Mouse (Mus musculus): ENCODE data around the gene Icam4. TPM values are rescaled to one million over a fixed set of nuclear protein-coding genes. Genes with fewer than 3 reads are reported as not detected.
A peak's percentile ranks its signal among the peaks of the same experiment; 100 is the strongest.

Gene Icam4
- polyA plus RNA-seq, 1 experiment from 2014 or later: 0.91 TPM

- H3K9me3 ChIP-seq (ENCODE audit: low read length): no peaks in the 10 kb centered on the region
- ATAC-seq (ENCODE audit: low FRiP score, low TSS enrichment): peak; percentile 39
- no peak overlapping the region for H3K27ac ChIP-seq (ENCODE audit: low read length)
- H3K9ac ChIP-seq (replicated peaks; ENCODE audit: low read length): peak overlapping the region; percentile 51
- peaks cover 47% of the 10 kb centered on the region for H3K27me3 ChIP-seq (ENCODE audit: insufficient read depth, low read length)
- WGBS: under 1% methylated on average over 36 of the region's 36 CpGs
- H3K36me3 ChIP-seq (ENCODE audit: insufficient read depth, low read length): no peaks in the 10 kb centered on the region
- peak overlapping the region; percentile 57 for H3K4me3 ChIP-seq (ENCODE audit: low read length)
- H3K4me1 ChIP-seq (ENCODE audit: insufficient read depth, low read length): peaks cover 51% of the 10 kb centered on the region
- peak overlapping the region; percentile 90 for H3K4me2 ChIP-seq (replicated peaks; ENCODE audit: low read depth, low read length)
Measured at GRCm38 (mm10) chr9:21031251-21031895, 2.2 kb downstream of the Icam4 start.

DNA sequence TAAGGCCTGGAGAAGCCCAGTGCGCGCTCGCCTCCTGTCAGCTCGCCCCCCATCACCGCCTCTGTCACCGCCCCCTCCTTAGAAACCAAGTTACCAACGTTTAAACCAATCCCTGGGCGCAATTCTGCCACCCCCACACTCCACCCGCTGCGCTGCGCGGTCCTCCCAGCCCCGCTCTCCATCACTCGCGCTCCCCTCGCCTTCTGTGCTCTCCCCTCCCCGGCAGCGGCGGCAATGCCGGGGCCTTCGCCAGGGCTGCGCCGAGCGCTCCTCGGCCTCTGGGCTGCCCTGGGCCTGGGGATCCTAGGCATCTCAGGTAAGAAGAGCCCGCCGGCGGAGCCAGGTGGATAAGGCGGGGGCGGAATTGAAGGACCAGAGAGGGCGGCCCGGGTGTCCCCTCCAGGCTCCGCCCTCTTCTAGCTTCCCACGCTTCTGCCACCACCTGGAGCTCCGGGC, 2.8 kb downstream of the Icam4 start, which contains the start of gene Icam5:
Icam5 (plus strand) TSS at position 178 of the 456 bp plus-strand sequence.
- peak within 1 kb of the TSS; percentile 54 for H3K9ac ChIP-seq (replicated peaks; ENCODE audit: low read length)
- H3K36me3 ChIP-seq (ENCODE audit: insufficient read depth, low read length): no peaks in the 10 kb centered on the region
- H3K4me3 ChIP-seq (ENCODE audit: low read length): peak within 1 kb of the TSS; percentile 60
- no peak within 1 kb of the TSS for H3K27ac ChIP-seq (ENCODE audit: low read length)
- peak within 1 kb of the TSS; percentile 90 for H3K4me2 ChIP-seq (replicated peaks; ENCODE audit: low read depth, low read length)
- peaks cover 56% of the 10 kb centered on the region for H3K4me1 ChIP-seq (ENCODE audit: insufficient read depth, low read length)
- ATAC-seq (ENCODE audit: low FRiP score, low TSS enrichment): no peak; the same call in 1 of the 2 replicates
- peaks cover 52% of the 10 kb centered on the region for H3K27me3 ChIP-seq (ENCODE audit: insufficient read depth, low read length)
- WGBS: 1% methylated on average over 35 of the region's 35 CpGs
- H3K9me3 ChIP-seq (ENCODE audit: low read length): no peaks in the 10 kb centered on the region

- Histone ChIP-seq H3K27me3 (ENCODE audit: insufficient read depth, low read length) (peaks cover 58% of the 10 kb centered on the region), H3K36me3 (ENCODE audit: insufficient read depth, low read length) (no peaks in the 10 kb centered on the region), H3K4me1 (ENCODE audit: insufficient read depth, low read length) (peaks cover 62% of the 10 kb centered on the region), H3K4me3 (ENCODE audit: low read length) (peak overlapping the region; percentile 60), H3K9me3 (ENCODE audit: low read length) (no peaks in the 10 kb centered on the region), H3K9ac (replicated peaks; ENCODE audit: low read length) (0 out of 2 replicates have a peak overlapping the region, but pooled peaks have one; percentile 48), H3K4me2 (replicated peaks; ENCODE audit: low read depth, low read length) (peak overlapping the region; percentile 90), H3K27ac (ENCODE audit: low read length) (no peak overlapping the region)
- WGBS: 4% methylated on average over 7 of the region's 7 CpGs
- ATAC-seq (ENCODE audit: low FRiP score, low TSS enrichment): no peak
Measured at GRCm38 (mm10) chr9:21032491-21032890, 3.3 kb downstream of the Icam4 start.

DNA sequence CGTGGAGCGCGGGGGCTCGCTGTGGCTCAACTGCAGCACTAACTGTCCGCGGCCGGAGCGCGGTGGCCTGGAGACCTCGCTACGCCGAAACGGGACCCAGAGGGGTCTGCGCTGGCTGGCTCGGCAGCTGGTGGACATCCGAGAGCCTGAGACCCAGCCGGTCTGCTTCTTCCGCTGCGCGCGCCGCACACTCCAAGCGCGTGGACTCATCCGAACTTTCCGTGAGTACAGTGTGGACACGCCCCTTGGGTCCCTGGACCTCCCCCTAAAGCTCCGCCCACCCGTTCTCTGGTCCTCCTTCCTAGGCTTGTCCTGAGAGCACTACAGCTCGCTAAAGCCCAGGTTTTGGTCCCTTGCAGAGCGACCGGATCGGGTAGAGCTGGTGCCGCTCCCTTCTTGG, 4.0 kb downstream of the Icam4 start:
- ATAC-seq (ENCODE audit: low FRiP score, low TSS enrichment): peak; percentile 74
- Histone ChIP-seq H3K4me2 (replicated peaks; ENCODE audit: low read depth, low read length) (peak overlapping the region; percentile 90), H3K9ac (replicated peaks; ENCODE audit: low read length) (peak overlapping the region; percentile 54), H3K27ac (ENCODE audit: low read length) (no peak overlapping the region), H3K4me3 (ENCODE audit: low read length) (peak overlapping the region; percentile 60), H3K4me1 (ENCODE audit: insufficient read depth, low read length) (peaks cover 67% of the 10 kb centered on the region), H3K27me3 (ENCODE audit: insufficient read depth, low read length) (peaks cover 64% of the 10 kb centered on the region), H3K9me3 (ENCODE audit: low read length) (no peaks in the 10 kb centered on the region), H3K36me3 (ENCODE audit: insufficient read depth, low read length) (no peaks in the 10 kb centered on the region)
- WGBS: under 1% methylated on average over 34 of the region's 34 CpGs

- Histone ChIP-seq H3K27me3 (ENCODE audit: insufficient read depth, low read length) (peaks cover 76% of the 10 kb centered on the region), H3K4me1 (ENCODE audit: insufficient read depth, low read length) (peaks cover 65% of the 10 kb centered on the region), H3K9me3 (ENCODE audit: low read length) (no peaks in the 10 kb centered on the region), H3K27ac (ENCODE audit: low read length) (no peak overlapping the region), H3K4me3 (ENCODE audit: low read length) (0 out of 2 replicates have a peak overlapping the region, but pooled peaks have one; percentile 4), H3K9ac (replicated peaks; ENCODE audit: low read length) (no peak overlapping the region), H3K36me3 (ENCODE audit: insufficient read depth, low read length) (no peaks in the 10 kb centered on the region), H3K4me2 (replicated peaks; ENCODE audit: low read depth, low read length) (no peak overlapping the region)
- no peak for ATAC-seq (ENCODE audit: low FRiP score, low TSS enrichment)
- WGBS: 6% methylated on average over 17 of the region's 17 CpGs
Measured at GRCm38 (mm10) chr9:21034481-21035085, 5.4 kb downstream of the Icam4 start.

DNA sequence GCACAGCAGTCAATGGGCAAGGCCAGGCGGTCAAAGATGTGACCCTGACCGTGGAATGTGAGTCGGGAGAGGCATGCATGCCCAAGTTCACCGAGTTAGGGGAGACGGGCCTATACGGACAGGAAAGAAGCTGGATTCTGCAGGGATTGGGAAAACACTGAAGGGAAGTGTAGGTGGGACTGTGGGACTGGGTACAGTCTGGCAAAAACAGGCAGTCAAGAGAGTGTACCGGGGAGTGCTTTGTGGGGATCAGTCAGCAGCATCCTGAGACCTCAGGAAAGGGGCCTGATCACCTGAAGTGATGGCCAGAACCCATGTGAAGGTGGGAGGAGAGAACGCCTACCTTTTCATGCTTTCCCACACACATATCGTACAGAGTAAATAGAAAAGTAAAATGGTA, 6.4 kb downstream of the Icam4 start:
- Histone ChIP-seq H3K4me1 (ENCODE audit: insufficient read depth, low read length) (peaks cover 55% of the 10 kb centered on the region), H3K36me3 (ENCODE audit: insufficient read depth, low read length) (no peaks in the 10 kb centered on the region), H3K9me3 (ENCODE audit: low read length) (no peaks in the 10 kb centered on the region), H3K27ac (ENCODE audit: low read length) (no peak overlapping the region), H3K9ac (replicated peaks; ENCODE audit: low read length) (no peak overlapping the region), H3K4me2 (replicated peaks; ENCODE audit: low read depth, low read length) (no peak overlapping the region), H3K27me3 (ENCODE audit: insufficient read depth, low read length) (peaks cover 77% of the 10 kb centered on the region), H3K4me3 (ENCODE audit: low read length) (no peak overlapping the region)
- ATAC-seq (ENCODE audit: low FRiP score, low TSS enrichment): no peak
- 27% methylated on average over 9 of the region's 9 CpGs for WGBS

DNA sequence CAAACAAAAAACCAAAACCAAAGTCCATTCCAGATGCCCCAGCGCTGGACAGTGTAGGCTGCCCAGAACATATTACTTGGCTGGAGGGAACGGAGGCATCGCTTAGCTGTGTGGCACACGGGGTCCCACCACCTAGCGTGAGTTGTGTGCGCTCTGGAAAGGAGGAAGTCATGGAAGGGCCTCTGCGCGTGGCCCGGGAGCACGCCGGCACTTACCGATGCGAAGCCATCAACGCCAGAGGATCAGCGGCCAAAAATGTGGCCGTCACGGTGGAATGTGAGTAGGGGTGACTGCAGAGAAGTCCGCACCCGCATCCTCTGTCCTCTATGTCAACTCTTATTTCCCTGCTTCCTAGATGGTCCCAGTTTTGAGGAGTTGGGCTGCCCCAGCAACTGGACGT, 7.0 kb downstream of the Icam4 start:
- Histone ChIP-seq H3K36me3 (ENCODE audit: insufficient read depth, low read length) (no peaks in the 10 kb centered on the region), H3K9ac (replicated peaks; ENCODE audit: low read length) (no peak overlapping the region), H3K4me2 (replicated peaks; ENCODE audit: low read depth, low read length) (peak overlapping the region; percentile 56; the same call in 1 of the 2 replicates), H3K4me1 (ENCODE audit: insufficient read depth, low read length) (peaks cover 57% of the 10 kb centered on the region), H3K4me3 (ENCODE audit: low read length) (peak overlapping the region; percentile 14; the same call in 1 of the 2 replicates), H3K27me3 (ENCODE audit: insufficient read depth, low read length) (peaks cover 77% of the 10 kb centered on the region), H3K27ac (ENCODE audit: low read length) (no peak overlapping the region), H3K9me3 (ENCODE audit: low read length) (no peaks in the 10 kb centered on the region)
- no peak for ATAC-seq (ENCODE audit: low FRiP score, low TSS enrichment)
- 9% methylated on average over 20 of the region's 20 CpGs for WGBS

GRCm38 (mm10) chr9:21036666-21037065, 7.5 kb downstream of the Icam4 start:
- Histone ChIP-seq H3K4me1 (ENCODE audit: insufficient read depth, low read length) (peaks cover 53% of the 10 kb centered on the region), H3K9ac (replicated peaks; ENCODE audit: low read length) (no peak overlapping the region), H3K9me3 (ENCODE audit: low read length) (no peaks in the 10 kb centered on the region), H3K4me3 (ENCODE audit: low read length) (peak overlapping the region; percentile 14), H3K4me2 (replicated peaks; ENCODE audit: low read depth, low read length) (peak overlapping the region; percentile 56), H3K36me3 (ENCODE audit: insufficient read depth, low read length) (no peaks in the 10 kb centered on the region), H3K27ac (ENCODE audit: low read length) (no peak overlapping the region), H3K27me3 (ENCODE audit: insufficient read depth, low read length) (peaks cover 77% of the 10 kb centered on the region)
- no peak for ATAC-seq (ENCODE audit: low FRiP score, low TSS enrichment)
- 1% methylated on average over 22 of the region's 22 CpGs for WGBS

GRCm38 (mm10) chr9:21037481-21037891, 8.3 kb downstream of the Icam4 start:
- H3K4me2 ChIP-seq (replicated peaks; ENCODE audit: low read depth, low read length): peak overlapping the region; percentile 56
- H3K36me3 ChIP-seq (ENCODE audit: insufficient read depth, low read length): no peaks in the 10 kb centered on the region
- ATAC-seq (ENCODE audit: low FRiP score, low TSS enrichment): 0 out of 2 replicates have a peak, but pooled peaks have one; percentile 10
- 1% methylated on average over 31 of the region's 31 CpGs for WGBS
- H3K27ac ChIP-seq (ENCODE audit: low read length): no peak overlapping the region
- H3K4me3 ChIP-seq (ENCODE audit: low read length): peak overlapping the region; percentile 39
- peak overlapping the region; percentile 28; the same call in 1 of the 2 replicates for H3K9ac ChIP-seq (replicated peaks; ENCODE audit: low read length)
- H3K4me1 ChIP-seq (ENCODE audit: insufficient read depth, low read length): peaks cover 44% of the 10 kb centered on the region
- no peaks in the 10 kb centered on the region for H3K9me3 ChIP-seq (ENCODE audit: low read length)
- peaks cover 68% of the 10 kb centered on the region for H3K27me3 ChIP-seq (ENCODE audit: insufficient read depth, low read length)

DNA sequence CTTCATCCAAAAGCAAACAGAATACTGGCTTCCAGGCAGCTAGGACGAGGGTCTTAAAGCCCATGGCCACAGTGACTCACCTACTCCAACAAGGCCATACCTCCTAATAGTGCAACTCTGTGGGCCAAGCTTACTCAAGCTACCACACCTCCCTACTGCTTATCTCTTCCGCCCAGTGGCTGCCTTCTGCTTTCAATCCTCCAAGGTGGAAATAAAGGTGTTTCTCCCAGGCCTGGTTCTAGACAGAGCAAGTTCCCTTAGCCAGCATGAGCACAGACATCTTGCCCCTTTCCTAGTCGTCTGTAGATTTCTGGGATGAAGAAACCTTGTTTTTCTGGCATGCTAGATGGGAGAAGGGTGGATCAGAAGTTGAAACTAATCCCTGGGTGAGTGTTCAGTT, 10.6 kb downstream of the Icam4 start:
- Histone ChIP-seq H3K4me2 (replicated peaks; ENCODE audit: low read depth, low read length) (no peak overlapping the region), H3K27ac (ENCODE audit: low read length) (no peak overlapping the region), H3K4me3 (ENCODE audit: low read length) (no peak overlapping the region), H3K9me3 (ENCODE audit: low read length) (no peaks in the 10 kb centered on the region), H3K36me3 (ENCODE audit: insufficient read depth, low read length) (no peaks in the 10 kb centered on the region), H3K9ac (replicated peaks; ENCODE audit: low read length) (no peak overlapping the region), H3K4me1 (ENCODE audit: insufficient read depth, low read length) (peaks cover 29% of the 10 kb centered on the region; the same call in 1 of the 2 replicates), H3K27me3 (ENCODE audit: insufficient read depth, low read length) (peaks cover 50% of the 10 kb centered on the region)
- WGBS: 79% methylated on average over 3 of the region's 3 CpGs
- no peak for ATAC-seq (ENCODE audit: low FRiP score, low TSS enrichment)
